Mouse (Mus musculus) heart, embryonic 10.5 days (tissue): ENCODE measurements around the gene Mbd3. TPM values are rescaled to one million over a fixed set of nuclear protein-coding genes. Genes with fewer than 3 reads are reported as not detected.

ENCODE experiments used
- DNase-seq: peaks from one replicate; pipeline ENCODE4 v3.0.0-alpha.2; 2017; ENCODE audit warnings: low spot score
- H3K27ac ChIP-seq: fragments of 300-500 bp; sonication (generic); 2 replicates; pipeline ENCODE4 v1.5.1; 2016; ENCODE audit warnings: mild to moderate bottlenecking
- H3K27me3 ChIP-seq: fragments of 300-500 bp; sonication (generic); 2 replicates; pipeline ENCODE4 v1.6.1; 2016; ENCODE audit warnings: mild to moderate bottlenecking; ENCODE audit not compliant: poor library complexity, insufficient read depth, severe bottlenecking
- H3K36me3 ChIP-seq: fragments of 300-500 bp; sonication (generic); 2 replicates; pipeline ENCODE4 v1.6.1; 2016; ENCODE audit warnings: mild to moderate bottlenecking, moderate library complexity
- H3K4me1 ChIP-seq: fragments of 300-500 bp; sonication (generic); 2 replicates; pipeline ENCODE4 v1.6.1; 2016; ENCODE audit warnings: mild to moderate bottlenecking
- H3K4me3 ChIP-seq: fragments of 300-500 bp; sonication (generic); 2 replicates; pipeline ENCODE4 v1.5.1; 2016; ENCODE audit warnings: mild to moderate bottlenecking, moderate library complexity
- H3K9me3 ChIP-seq: fragments of 300-500 bp; sonication (generic); 2 replicates; pipeline ENCODE4 v1.6.1; 2016; ENCODE audit warnings: mild to moderate bottlenecking, moderate library complexity
- WGBS: fragments of 180-500 bp; shearing (Covaris S2); methylation state at CpG from one replicate; pipeline ENCODE4 v1.1.7; 2016; 5-methylcytosine and 5-hydroxymethylcytosine counted together
- polyA plus RNA-seq: library from polyadenylated mRNA; unstranded; fragments of >200 nt; fragmentation: Nextera tagmentation; extraction: Ambion mirVana; gene quantifications from 2 replicates; pipeline ENCODE4 v1.2.1, GENCODE M21; 2016

Gene Mbd3
- polyA plus RNA-seq, 1 experiment from 2014 or later: 315 TPM

DNA sequence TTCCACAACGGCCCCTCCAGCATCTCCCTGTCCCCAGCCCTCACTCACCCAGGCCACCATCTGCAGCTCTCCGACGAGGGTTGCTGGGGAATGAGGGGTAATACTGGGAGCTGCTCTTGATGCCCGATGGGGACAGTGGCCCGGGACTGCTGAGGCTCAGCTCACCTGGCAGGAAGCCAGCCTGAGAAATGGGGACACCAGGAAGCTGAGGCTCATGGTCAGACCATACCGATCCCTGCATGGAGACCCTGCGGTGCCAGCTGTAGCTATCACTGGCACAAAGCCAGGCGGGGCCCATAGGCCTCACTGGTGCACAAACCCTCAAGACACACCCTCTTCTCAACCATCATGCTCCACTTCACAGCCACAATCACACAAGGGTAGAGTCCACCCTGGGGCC is 20.1 kb upstream of the Mbd3 start:
- Histone ChIP-seq H3K9me3 (no peaks in the 10 kb centered on the region), H3K4me3 (no peak overlapping the region), H3K27me3 (no peaks in the 10 kb centered on the region), H3K36me3 (peaks cover 99% of the 10 kb centered on the region), H3K27ac (no peak overlapping the region), H3K4me1 (peaks cover 42% of the 10 kb centered on the region)
- WGBS: 89% methylated on average over 8 of the region's 8 CpGs
- DNase-seq: no peak

GRCm38 (mm10) chr10:80418311-80418710 is 19.0 kb upstream of the Mbd3 start:
- WGBS: 82% methylated on average over 3 of the region's 3 CpGs
- no peaks in the 10 kb centered on the region for H3K9me3 ChIP-seq
- no peak for DNase-seq
- H3K27ac ChIP-seq: no peak overlapping the region
- H3K4me3 ChIP-seq: no peak overlapping the region
- no peaks in the 10 kb centered on the region for H3K27me3 ChIP-seq
- peaks cover 31% of the 10 kb centered on the region for H3K4me1 ChIP-seq
- H3K36me3 ChIP-seq: peaks cover 99% of the 10 kb centered on the region

- H3K27me3 ChIP-seq: no peaks in the 10 kb centered on the region
- H3K36me3 ChIP-seq: peaks cover 99% of the 10 kb centered on the region
- no peak for DNase-seq
- no peak overlapping the region for H3K4me3 ChIP-seq
- no peaks in the 10 kb centered on the region for H3K9me3 ChIP-seq
- WGBS: 97% methylated on average over 1 of the region's 1 CpGs
- H3K27ac ChIP-seq: no peak overlapping the region
- peaks cover 27% of the 10 kb centered on the region for H3K4me1 ChIP-seq
These were observed 18.5 kb upstream of the Mbd3 start for GRCm38 (mm10) chr10:80417841-80418240.

GRCm38 (mm10) chr10:80417371-80417770 is 18.0 kb upstream of the Mbd3 start:
- WGBS: 92% methylated on average over 10 of the region's 10 CpGs
- no peaks in the 10 kb centered on the region for H3K9me3 ChIP-seq
- DNase-seq: no peak
- peaks cover 22% of the 10 kb centered on the region for H3K4me1 ChIP-seq
- no peak overlapping the region for H3K27ac ChIP-seq
- no peaks in the 10 kb centered on the region for H3K27me3 ChIP-seq
- no peak overlapping the region for H3K4me3 ChIP-seq
- peaks cover 100% of the 10 kb centered on the region for H3K36me3 ChIP-seq

DNA sequence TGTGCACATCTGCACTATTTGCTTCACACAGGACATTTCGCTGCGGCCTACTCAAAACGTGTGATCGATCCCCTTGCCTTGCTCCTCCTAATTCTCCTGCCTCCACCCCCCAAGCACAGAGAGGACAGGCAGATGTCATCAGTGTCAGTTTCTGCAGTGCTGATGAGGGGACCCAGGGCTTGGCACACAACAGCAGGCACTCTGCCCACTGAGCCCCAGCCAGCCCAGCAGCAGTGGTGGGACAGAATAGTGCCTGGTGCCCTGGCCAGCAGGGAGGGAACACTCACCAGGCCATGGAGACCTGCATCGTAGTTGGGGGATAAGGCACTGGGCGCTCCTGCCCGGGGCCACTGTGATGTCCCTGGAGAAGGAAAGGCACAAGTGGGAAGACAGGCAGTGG is 16.2 kb upstream of the Mbd3 start:
- Histone ChIP-seq H3K27me3 (no peaks in the 10 kb centered on the region), H3K9me3 (no peaks in the 10 kb centered on the region), H3K27ac (no peak overlapping the region), H3K4me3 (no peak overlapping the region), H3K36me3 (peaks cover 100% of the 10 kb centered on the region), H3K4me1 (peaks cover 13% of the 10 kb centered on the region)
- 90% methylated on average over 7 of the region's 7 CpGs for WGBS
- DNase-seq: no peak

DNA sequence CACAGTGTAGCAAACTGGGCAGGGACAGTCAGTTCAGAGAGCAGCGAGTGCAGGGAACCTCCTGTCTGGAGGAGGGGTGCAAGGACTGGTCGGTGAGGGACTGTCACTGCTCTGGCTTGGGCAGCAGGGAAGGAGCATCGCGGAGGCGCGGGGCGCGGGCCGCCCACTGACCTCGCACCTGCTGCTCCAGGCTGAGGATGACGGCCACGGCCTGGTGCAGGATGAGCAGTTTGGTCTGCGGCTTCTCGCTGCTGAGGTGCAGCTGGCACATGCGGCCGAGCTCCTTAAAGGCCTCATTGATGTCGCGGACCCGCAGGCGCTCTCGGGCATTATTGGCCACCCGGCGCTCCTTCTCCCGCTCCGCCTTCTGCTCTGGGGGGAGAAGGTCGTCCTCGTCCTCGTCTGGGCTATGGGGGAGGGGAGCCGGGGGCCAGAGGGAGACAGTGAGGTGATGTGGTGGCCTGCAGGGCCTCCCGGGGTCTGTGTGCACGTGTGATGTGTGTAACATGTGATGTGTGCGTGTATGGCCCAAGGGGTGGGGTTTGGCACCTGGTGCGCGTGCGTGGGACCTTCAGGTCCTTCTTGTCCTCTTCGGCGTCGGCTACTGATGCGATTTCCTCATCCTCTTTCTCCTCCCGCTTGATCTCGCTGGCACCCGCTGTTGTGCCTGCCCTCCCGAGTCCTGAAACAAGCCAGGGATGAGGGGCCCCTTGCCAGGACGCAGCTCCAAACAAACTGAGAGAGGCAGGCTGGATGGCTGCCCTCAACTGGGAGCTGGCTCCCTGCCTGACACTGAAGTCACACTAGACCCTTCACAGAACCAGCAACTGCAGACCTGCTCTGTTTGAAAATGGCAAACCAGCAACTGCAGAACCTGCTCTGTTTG is 13.5 kb upstream of the Mbd3 start:
- H3K4me3 ChIP-seq: no peak overlapping the region
- peaks cover 6% of the 10 kb centered on the region; the same call in 1 of the 2 replicates for H3K4me1 ChIP-seq
- H3K27me3 ChIP-seq: no peaks in the 10 kb centered on the region
- WGBS: 91% methylated on average over 44 of the region's 44 CpGs
- no peak for DNase-seq
- H3K36me3 ChIP-seq: peaks cover 92% of the 10 kb centered on the region
- H3K9me3 ChIP-seq: no peaks in the 10 kb centered on the region
- H3K27ac ChIP-seq: peak overlapping the region; percentile 37; the same call in 1 of the 2 replicates

- Histone ChIP-seq H3K27me3 (no peaks in the 10 kb centered on the region), H3K36me3 (peaks cover 67% of the 10 kb centered on the region)
- WGBS: 45% methylated on average over 4 of the region's 4 CpGs
These were observed 8.6 kb upstream of the Mbd3 start for GRCm38 (mm10) chr10:80407924-80408323.

DNA sequence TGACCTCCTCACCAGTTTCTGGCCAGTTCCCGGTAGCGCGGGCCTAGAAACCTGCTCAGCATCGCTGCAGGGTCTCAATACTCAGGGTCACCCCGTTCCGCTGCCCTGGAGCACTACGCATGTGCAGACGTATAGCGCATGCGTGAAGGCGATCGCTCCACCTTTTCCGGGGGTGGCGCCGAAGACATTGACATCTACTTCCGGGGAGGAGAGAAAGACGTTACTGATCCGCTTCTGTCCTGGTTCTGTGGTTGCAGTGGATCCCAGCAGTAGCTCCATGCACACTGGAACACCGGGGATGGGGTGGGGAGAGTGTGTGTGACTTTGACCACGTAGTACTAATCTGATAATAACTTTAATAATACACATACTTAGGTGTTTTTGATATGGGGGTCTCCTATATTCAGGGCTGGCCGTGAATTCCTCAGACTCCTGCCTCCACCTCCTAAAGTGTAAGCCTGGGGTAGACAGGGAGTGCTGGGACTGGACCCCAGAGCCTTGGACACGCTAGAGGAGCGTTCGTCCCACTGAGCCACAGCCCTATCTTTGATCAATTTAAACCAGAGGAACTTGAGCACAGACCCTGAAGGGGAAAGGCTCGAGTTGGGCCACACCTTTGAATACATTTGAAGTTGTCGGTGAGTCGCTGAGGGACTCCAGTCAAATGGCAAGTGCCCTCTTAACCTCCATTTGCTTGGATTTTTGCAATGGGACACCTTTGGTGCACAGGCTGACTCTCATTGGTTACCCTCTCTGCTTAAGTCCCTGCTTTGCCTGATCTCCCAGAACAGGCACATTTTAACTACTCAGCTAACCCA is 7.5 kb upstream of the Mbd3 start, which contains the start of gene Uqcr11:
Gene Uqcr11, minus strand, starts transcription at position 147 of the 818 bp plus-strand sequence.
- DNase-seq: peak; percentile 96

More at GRCm38 (mm10) chr10:80407924-80408323, 8.6 kb upstream of the Mbd3 start:
- Histone ChIP-seq H3K9me3 (no peaks in the 10 kb centered on the region; the same call in 1 of the 2 replicates), H3K4me1 (peaks cover 28% of the 10 kb centered on the region), H3K4me3 (peak overlapping the region; percentile 83; the same call in 1 of the 2 replicates), H3K27ac (no peak overlapping the region; the same call in 1 of the 2 replicates)
- no peak for DNase-seq

GRCm38 (mm10) chr10:80405481-80406173 is 6.3 kb upstream of the Mbd3 start:
- 55% methylated on average over 10 of the region's 10 CpGs for WGBS
- no peak for DNase-seq
- Histone ChIP-seq H3K9me3 (no peaks in the 10 kb centered on the region; the same call in 1 of the 2 replicates), H3K4me1 (peaks cover 35% of the 10 kb centered on the region), H3K36me3 (peaks cover 60% of the 10 kb centered on the region), H3K27me3 (no peaks in the 10 kb centered on the region), H3K4me3 (peak overlapping the region; percentile 83), H3K27ac (peak overlapping the region; percentile 90)

More for the DNA sequence above, 7.5 kb upstream of the Mbd3 start, which contains the start of gene Uqcr11:
- H3K27me3 ChIP-seq: no peaks in the 10 kb centered on the region
- peak within 1 kb of the TSS; percentile 90 for H3K27ac ChIP-seq
- H3K4me1 ChIP-seq: peaks cover 28% of the 10 kb centered on the region
- peak within 1 kb of the TSS; percentile 83 for H3K4me3 ChIP-seq
- WGBS: 2% methylated on average over 27 of the region's 27 CpGs
- H3K9me3 ChIP-seq: no peaks in the 10 kb centered on the region; the same call in 1 of the 2 replicates
- peaks cover 66% of the 10 kb centered on the region for H3K36me3 ChIP-seq

GRCm38 (mm10) chr10:80403044-80403692 is 3.8 kb upstream of the Mbd3 start:
- Histone ChIP-seq H3K36me3 (peaks cover 41% of the 10 kb centered on the region), H3K9me3 (no peaks in the 10 kb centered on the region; the same call in 1 of the 2 replicates), H3K27me3 (no peaks in the 10 kb centered on the region), H3K27ac (no peak overlapping the region), H3K4me3 (peak overlapping the region; percentile 8; the same call in 1 of the 2 replicates), H3K4me1 (peaks cover 47% of the 10 kb centered on the region)
- 94% methylated on average over 4 of the region's 4 CpGs for WGBS
- no peak for DNase-seq

DNA sequence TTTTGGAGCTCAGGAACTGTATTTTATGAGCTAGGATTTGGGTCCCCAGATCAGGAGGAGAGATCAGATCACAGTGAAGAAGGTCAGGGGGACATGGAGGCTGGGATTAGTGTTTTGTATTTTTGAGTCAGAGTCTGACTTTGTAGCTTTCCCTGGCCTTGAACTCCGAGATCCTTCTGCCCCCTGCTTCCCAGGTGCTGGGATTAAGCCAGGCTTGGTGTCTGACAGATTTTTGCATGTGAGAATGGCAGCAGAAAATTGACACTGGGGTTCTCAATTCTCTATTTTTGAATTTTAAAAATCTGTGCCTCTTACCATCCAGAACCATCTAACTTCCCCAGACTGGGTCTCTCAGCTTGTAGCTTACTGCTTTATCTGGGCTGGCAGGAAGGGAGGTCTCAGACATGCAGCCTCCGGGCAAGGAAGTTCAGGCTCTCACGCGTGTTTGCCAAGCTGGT is 1.4 kb upstream of the Mbd3 start:
- no peaks in the 10 kb centered on the region for H3K27me3 ChIP-seq
- DNase-seq: no peak
- peaks cover 61% of the 10 kb centered on the region for H3K36me3 ChIP-seq
- 74% methylated on average over 4 of the region's 4 CpGs for WGBS
- no peaks in the 10 kb centered on the region; the same call in 1 of the 2 replicates for H3K9me3 ChIP-seq
- H3K4me3 ChIP-seq: peak overlapping the region; percentile 89
- peak overlapping the region; percentile 99 for H3K27ac ChIP-seq
- peaks cover 46% of the 10 kb centered on the region for H3K4me1 ChIP-seq
